Mouse (Mus musculus): ENCODE measurements around the gene Atp6v1f. TPM values are rescaled to one million over a fixed set of nuclear protein-coding genes. Genes with fewer than 3 reads are reported as not detected.

The Atp6v1f gene
- 209 and 215 TPM in 2 replicates for polyA plus RNA-seq (2014; fragmentation: Nextera tagmentation; extraction: Ambion mirVana)

GRCm38 (mm10) chr6:29467583-29468354, at the start of gene Atp6v1f:
Gene Atp6v1f, plus strand, starts transcription at chr6:29467718.
- no peaks in the 10 kb centered on the region for H3K36me3 ChIP-seq (ENCODE audit: control insufficient read depth, insufficient read depth, low read length)
- peak within 1 kb of the TSS; percentile 60 for H3K4me2 ChIP-seq (replicated peaks; ENCODE audit: low read depth, low read length)
- peak within 1 kb of the TSS; percentile 60 for H3K9ac ChIP-seq (ENCODE audit: low read depth, low read length)
- peak within 1 kb of the TSS; percentile 68 for H3K4me3 ChIP-seq (ENCODE audit: low read depth, low read length)
- H3K27me3 ChIP-seq (ENCODE audit: control insufficient read depth, insufficient read depth, low read length) = no peaks in the 10 kb centered on the region
- DNase-seq (ENCODE audit: low spot score) = peak; percentile 95
- peaks cover 3% of the 10 kb centered on the region; the same call in 1 of the 2 replicates for H3K4me1 ChIP-seq (replicated peaks; ENCODE audit: control insufficient read depth, insufficient read depth, low read length)
- H3K27ac ChIP-seq (ENCODE audit: low read depth, low read length) = 0 out of 2 replicates have a peak within 1 kb of the TSS, but pooled peaks have one; percentile 33
- H3K9me3 ChIP-seq (ENCODE audit: control insufficient read depth, low read length) = no peaks in the 10 kb centered on the region
- WGBS = under 1% methylated on average over 39 of the region's 39 CpGs
- ATAC-seq (ENCODE audit: low FRiP score) = peak; percentile 95

- Histone ChIP-seq H3K9me3 (ENCODE audit: control insufficient read depth, low read length) (no peaks in the 10 kb centered on the region), H3K4me3 (ENCODE audit: low read depth, low read length) (no peak overlapping the region), H3K4me1 (replicated peaks; ENCODE audit: control insufficient read depth, insufficient read depth, low read length) (no peaks in the 10 kb centered on the region), H3K27me3 (ENCODE audit: control insufficient read depth, insufficient read depth, low read length) (no peaks in the 10 kb centered on the region), H3K9ac (ENCODE audit: low read depth, low read length) (no peak overlapping the region), H3K4me2 (replicated peaks; ENCODE audit: low read depth, low read length) (no peak overlapping the region), H3K36me3 (ENCODE audit: control insufficient read depth, insufficient read depth, low read length) (no peaks in the 10 kb centered on the region), H3K27ac (ENCODE audit: low read depth, low read length) (no peak overlapping the region)
- ATAC-seq (ENCODE audit: low FRiP score) (no peak), DNase-seq (ENCODE audit: low spot score) (no peak)
- 88% methylated on average over 2 of the region's 2 CpGs for WGBS
Observed at GRCm38 (mm10) chr6:29420596-29420995, 46.9 kb upstream of the Atp6v1f start.

- no peaks in the 10 kb centered on the region for H3K27me3 ChIP-seq (ENCODE audit: control insufficient read depth, insufficient read depth, low read length)
- DNase-seq (ENCODE audit: low spot score) (no peak), ATAC-seq (ENCODE audit: low FRiP score) (no peak)
- H3K9me3 ChIP-seq (ENCODE audit: control insufficient read depth, low read length) = no peaks in the 10 kb centered on the region
- no peaks in the 10 kb centered on the region for H3K4me1 ChIP-seq (replicated peaks; ENCODE audit: control insufficient read depth, insufficient read depth, low read length)
- no peak overlapping the region for H3K4me2 ChIP-seq (replicated peaks; ENCODE audit: low read depth, low read length)
- WGBS = 89% methylated on average over 8 of the region's 8 CpGs
- no peak overlapping the region for H3K9ac ChIP-seq (ENCODE audit: low read depth, low read length)
- H3K4me3 ChIP-seq (ENCODE audit: low read depth, low read length) = no peak overlapping the region
- H3K27ac ChIP-seq (ENCODE audit: low read depth, low read length) = no peak overlapping the region
- no peaks in the 10 kb centered on the region for H3K36me3 ChIP-seq (ENCODE audit: control insufficient read depth, insufficient read depth, low read length)
Observed at GRCm38 (mm10) chr6:29425118-29425517, 42.4 kb upstream of the Atp6v1f start.

DNA sequence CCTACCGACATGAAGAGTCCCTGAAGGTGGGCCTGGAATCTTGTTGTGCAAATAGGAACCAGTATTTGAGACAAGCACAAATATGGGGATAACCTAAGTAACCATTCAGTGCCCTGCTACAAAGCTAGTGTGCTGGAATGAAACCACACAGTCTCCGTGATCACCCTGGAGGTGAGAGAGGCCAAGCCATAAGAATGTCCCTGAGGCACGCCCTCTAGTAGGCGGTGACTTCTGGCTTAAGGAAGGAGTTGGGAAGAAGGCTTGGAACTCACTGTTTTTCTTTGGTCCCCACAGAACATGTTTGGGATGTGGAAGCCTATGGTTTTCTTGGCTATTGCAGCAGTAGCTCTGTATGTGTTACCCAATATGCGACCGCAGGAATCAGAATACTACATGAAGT, 41.2 kb upstream of the Atp6v1f start:
- no peak for ATAC-seq (ENCODE audit: low FRiP score)
- H3K27ac ChIP-seq (ENCODE audit: low read depth, low read length) = no peak overlapping the region
- H3K27me3 ChIP-seq (ENCODE audit: control insufficient read depth, insufficient read depth, low read length) = no peaks in the 10 kb centered on the region
- no peaks in the 10 kb centered on the region for H3K36me3 ChIP-seq (ENCODE audit: control insufficient read depth, insufficient read depth, low read length)
- WGBS = 81% methylated on average over 6 of the region's 6 CpGs
- H3K4me2 ChIP-seq (replicated peaks; ENCODE audit: low read depth, low read length) = no peak overlapping the region
- DNase-seq (ENCODE audit: low spot score) = no peak
- H3K4me1 ChIP-seq (replicated peaks; ENCODE audit: control insufficient read depth, insufficient read depth, low read length) = no peaks in the 10 kb centered on the region
- H3K9me3 ChIP-seq (ENCODE audit: control insufficient read depth, low read length) = no peaks in the 10 kb centered on the region
- H3K9ac ChIP-seq (ENCODE audit: low read depth, low read length) = no peak overlapping the region
- no peak overlapping the region for H3K4me3 ChIP-seq (ENCODE audit: low read depth, low read length)

GRCm38 (mm10) chr6:29428171-29428570, 39.3 kb upstream of the Atp6v1f start:
- ATAC-seq (ENCODE audit: low FRiP score) (no peak), DNase-seq (ENCODE audit: low spot score) (no peak)
- H3K4me3 ChIP-seq (ENCODE audit: low read depth, low read length) = no peak overlapping the region
- 61% methylated on average over 4 of the region's 4 CpGs for WGBS
- H3K27ac ChIP-seq (ENCODE audit: low read depth, low read length) = no peak overlapping the region
- no peaks in the 10 kb centered on the region for H3K9me3 ChIP-seq (ENCODE audit: control insufficient read depth, low read length)
- H3K36me3 ChIP-seq (ENCODE audit: control insufficient read depth, insufficient read depth, low read length) = no peaks in the 10 kb centered on the region
- peaks cover 14% of the 10 kb centered on the region for H3K27me3 ChIP-seq (ENCODE audit: control insufficient read depth, insufficient read depth, low read length)
- H3K4me2 ChIP-seq (replicated peaks; ENCODE audit: low read depth, low read length) = no peak overlapping the region
- H3K4me1 ChIP-seq (replicated peaks; ENCODE audit: control insufficient read depth, insufficient read depth, low read length) = peaks cover 3% of the 10 kb centered on the region; the same call in 1 of the 2 replicates
- no peak overlapping the region for H3K9ac ChIP-seq (ENCODE audit: low read depth, low read length)

GRCm38 (mm10) chr6:29430681-29431420, 36.7 kb upstream of the Atp6v1f start:
- Histone ChIP-seq H3K4me3 (ENCODE audit: low read depth, low read length) (no peak overlapping the region), H3K27ac (ENCODE audit: low read depth, low read length) (no peak overlapping the region), H3K4me2 (replicated peaks; ENCODE audit: low read depth, low read length) (no peak overlapping the region), H3K4me1 (replicated peaks; ENCODE audit: control insufficient read depth, insufficient read depth, low read length) (peaks cover 20% of the 10 kb centered on the region), H3K36me3 (ENCODE audit: control insufficient read depth, insufficient read depth, low read length) (no peaks in the 10 kb centered on the region), H3K9me3 (ENCODE audit: control insufficient read depth, low read length) (no peaks in the 10 kb centered on the region), H3K9ac (ENCODE audit: low read depth, low read length) (no peak overlapping the region), H3K27me3 (ENCODE audit: control insufficient read depth, insufficient read depth, low read length) (peaks cover 30% of the 10 kb centered on the region)
- DNase-seq (ENCODE audit: low spot score) (peak; percentile 10), ATAC-seq (ENCODE audit: low FRiP score) (no peak)
- 47% methylated on average over 15 of the region's 15 CpGs for WGBS

GRCm38 (mm10) chr6:29431473-29431872, 36.0 kb upstream of the Atp6v1f start:
- DNase-seq (ENCODE audit: low spot score) (peak; percentile 10), ATAC-seq (ENCODE audit: low FRiP score) (no peak)
- Histone ChIP-seq H3K9me3 (ENCODE audit: control insufficient read depth, low read length) (no peaks in the 10 kb centered on the region), H3K4me3 (ENCODE audit: low read depth, low read length) (no peak overlapping the region), H3K36me3 (ENCODE audit: control insufficient read depth, insufficient read depth, low read length) (no peaks in the 10 kb centered on the region), H3K4me1 (replicated peaks; ENCODE audit: control insufficient read depth, insufficient read depth, low read length) (peaks cover 24% of the 10 kb centered on the region), H3K4me2 (replicated peaks; ENCODE audit: low read depth, low read length) (no peak overlapping the region), H3K27ac (ENCODE audit: low read depth, low read length) (no peak overlapping the region), H3K27me3 (ENCODE audit: control insufficient read depth, insufficient read depth, low read length) (peaks cover 30% of the 10 kb centered on the region), H3K9ac (ENCODE audit: low read depth, low read length) (no peak overlapping the region)
- 17% methylated on average over 5 of the region's 5 CpGs for WGBS

DNA sequence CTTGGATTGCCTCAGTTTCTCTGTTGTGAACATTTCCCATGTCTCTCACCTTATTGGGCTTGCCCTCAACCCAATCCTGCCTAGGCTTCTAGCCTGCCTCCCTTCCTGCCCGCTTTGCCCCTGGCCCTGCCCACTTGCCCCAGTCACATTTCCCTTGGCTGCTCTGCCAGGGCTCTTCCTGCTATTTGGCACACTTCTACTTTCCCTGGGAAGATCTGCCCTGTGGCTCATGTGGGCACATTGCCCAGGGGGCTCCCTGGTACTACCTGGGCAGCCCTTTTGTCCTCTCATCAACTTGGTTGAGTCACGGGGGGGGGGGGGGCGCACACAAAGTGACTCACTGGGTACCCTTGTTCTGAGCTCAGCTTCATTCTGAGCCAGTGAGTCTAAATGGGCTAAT, 35.4 kb upstream of the Atp6v1f start:
- Histone ChIP-seq H3K36me3 (ENCODE audit: control insufficient read depth, insufficient read depth, low read length) (no peaks in the 10 kb centered on the region), H3K9me3 (ENCODE audit: control insufficient read depth, low read length) (no peaks in the 10 kb centered on the region), H3K27ac (ENCODE audit: low read depth, low read length) (no peak overlapping the region), H3K4me2 (replicated peaks; ENCODE audit: low read depth, low read length) (no peak overlapping the region), H3K9ac (ENCODE audit: low read depth, low read length) (no peak overlapping the region), H3K4me3 (ENCODE audit: low read depth, low read length) (no peak overlapping the region), H3K27me3 (ENCODE audit: control insufficient read depth, insufficient read depth, low read length) (peaks cover 30% of the 10 kb centered on the region), H3K4me1 (replicated peaks; ENCODE audit: control insufficient read depth, insufficient read depth, low read length) (peaks cover 24% of the 10 kb centered on the region)
- ATAC-seq (ENCODE audit: low FRiP score) (no peak), DNase-seq (ENCODE audit: low spot score) (peak; percentile 5)
- WGBS = 44% methylated on average over 3 of the region's 3 CpGs
